Mouse (Mus musculus) lung, postnatal 25 days (tissue): ENCODE data around the gene Ckap2l.
A peak's percentile ranks its signal among the peaks of the same experiment; 100 is the strongest.

Experiments used
- DNase-seq: peaks from one replicate; pipeline ENCODE4 v3.0.0; 2022; ENCODE audit warnings: low spot score

Gene Ckap2l

DNA sequence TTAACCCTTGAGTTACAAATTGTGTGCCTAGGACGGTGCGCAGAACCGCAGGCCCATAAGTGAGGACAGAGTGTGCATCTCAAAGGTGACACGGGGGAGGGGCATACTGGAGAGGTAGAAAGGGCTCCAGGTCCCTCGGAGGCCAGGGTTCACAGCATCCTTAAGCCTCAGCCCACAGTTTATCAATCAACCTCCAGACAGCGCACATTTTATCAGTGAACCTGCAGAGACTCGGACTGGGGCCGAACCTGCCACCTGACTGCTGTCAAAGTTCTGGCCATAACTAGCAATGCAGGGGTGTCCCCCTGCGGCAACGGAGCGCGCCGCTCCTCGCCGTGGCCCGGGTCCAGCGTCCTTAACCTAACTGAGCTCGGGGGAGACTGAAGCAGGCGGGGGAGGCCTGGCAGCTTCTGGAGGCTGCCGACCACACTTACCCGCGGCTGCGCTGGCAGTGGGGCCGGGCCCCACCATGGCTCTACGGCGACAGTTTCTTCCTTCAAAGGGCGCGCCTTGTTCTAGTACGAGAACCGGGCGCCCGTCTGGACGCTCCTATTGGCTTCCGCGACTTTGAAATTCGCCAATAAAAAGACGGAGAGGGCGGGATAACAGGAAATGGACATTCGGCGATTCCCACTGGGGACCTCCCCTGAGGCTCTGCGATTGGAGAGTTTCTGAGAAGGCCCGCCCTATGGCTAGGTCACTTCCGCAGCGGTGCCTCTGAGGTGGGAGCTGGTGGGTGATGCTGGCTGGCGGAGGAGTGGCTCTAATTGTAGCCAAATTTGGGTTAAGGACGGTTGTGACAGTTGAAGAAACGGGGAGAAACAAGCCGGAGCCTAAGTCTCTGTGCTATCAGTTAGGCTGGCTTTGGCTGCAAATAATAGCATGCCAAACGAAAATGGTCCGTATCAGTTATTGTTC is at the start of gene Ckap2l:
Gene Ckap2l, minus strand, starts transcription at position 542 of the 918 bp plus-strand sequence.
- peak; percentile 99 for DNase-seq

DNA sequence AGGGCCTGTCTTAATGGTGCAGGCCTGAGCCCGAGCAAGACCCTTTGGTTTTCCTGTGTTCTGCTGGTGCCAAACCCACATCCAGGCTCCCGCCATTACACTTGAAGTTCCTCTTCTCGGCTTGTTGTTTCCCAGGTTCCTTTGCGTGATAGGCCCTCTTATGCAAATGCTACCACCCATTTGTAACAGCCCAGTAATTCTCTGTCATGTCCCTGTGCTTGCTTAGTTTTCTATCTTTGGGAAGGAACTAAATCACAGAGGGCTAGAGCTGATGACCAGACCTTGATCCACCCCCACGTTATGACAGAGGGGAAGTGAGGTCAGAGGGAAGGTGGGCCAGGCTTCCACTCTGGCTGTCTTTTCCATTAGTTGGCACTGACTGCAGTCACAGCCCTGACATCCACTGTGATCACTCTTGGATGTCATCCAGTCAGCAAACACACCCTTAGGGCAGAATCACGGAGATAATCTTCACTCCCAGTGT is 41.2 kb upstream of the Ckap2l start:
- DNase-seq = peak; percentile 60

DNA sequence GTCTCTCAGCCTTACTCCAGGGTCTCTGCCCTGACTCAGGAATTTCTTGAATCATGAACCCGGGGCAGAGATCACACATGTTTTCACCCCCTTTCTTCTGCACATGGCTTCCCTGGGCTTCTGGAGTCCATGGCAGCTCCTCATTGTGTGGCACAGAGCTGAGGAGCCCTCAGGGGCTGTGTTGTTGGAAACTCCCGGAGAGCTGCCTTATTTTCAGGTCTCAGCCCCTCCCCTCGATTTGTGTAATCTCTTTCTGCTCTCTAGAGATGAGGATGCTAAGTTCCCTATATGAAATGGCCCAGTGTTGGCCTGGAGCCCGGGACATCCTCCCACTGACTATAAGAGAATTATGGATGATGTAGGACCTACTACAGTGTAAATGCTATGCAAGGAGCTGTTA is 36.5 kb upstream of the Ckap2l start:
- DNase-seq = no peak

DNA sequence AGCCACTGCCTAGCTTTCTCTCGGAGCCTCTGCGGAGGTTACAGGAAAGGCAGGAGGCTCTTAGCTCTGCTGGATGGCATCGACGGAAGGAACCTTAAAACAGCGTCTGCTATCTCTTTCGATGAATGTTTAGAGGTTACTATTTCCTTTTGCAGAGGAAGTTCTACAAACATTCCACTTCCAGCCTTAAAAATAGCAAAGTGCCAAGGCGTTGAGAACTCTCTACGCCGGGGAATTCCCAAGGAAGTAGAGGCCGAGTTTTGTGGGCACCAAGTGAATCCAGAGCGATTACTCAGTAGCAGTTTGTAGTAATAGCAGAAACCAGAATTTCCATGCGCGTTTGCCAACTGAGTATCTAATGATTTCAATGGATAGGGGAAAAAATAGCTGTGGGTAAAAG is 33.5 kb upstream of the Ckap2l start:
- DNase-seq = peak; percentile 68

DNA sequence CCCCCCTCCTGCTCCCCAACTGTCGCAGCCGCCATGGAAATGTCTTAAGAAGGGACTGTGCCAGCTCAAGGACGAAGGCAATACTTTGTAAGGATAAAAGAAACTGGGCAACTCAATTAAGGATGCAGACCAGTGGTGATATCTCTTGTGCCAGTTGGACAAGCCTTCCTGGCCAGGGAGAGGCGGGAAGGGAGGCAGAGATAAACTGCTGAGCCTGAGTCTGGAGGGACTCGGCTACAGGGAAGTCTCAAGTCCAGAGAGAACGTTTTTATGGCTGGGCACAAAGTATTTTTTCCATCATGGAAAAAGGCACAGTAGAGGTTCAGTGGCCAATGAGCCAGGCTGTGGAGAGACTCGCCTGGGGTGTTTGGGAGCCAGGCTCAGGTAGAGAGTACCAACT is 33.0 kb upstream of the Ckap2l start:
- DNase-seq = no peak

DNA sequence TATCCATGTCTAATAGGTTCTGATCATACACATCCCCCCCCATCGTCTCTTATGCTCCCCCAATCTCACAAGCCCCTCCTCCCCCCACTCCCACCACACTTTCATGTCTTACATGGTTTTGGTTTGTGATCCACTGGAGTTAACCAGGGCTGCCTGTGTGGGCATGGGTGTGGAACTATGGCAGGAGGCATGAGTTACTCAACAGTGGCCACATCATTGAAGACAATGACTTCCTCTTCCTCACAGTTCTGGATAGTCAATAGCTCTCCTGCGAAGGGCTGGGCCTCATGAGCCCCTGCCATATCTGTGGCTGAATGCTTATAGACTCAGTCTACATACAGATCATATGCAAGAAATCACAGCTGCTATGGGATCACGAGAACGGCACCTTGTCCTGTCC is 31.2 kb upstream of the Ckap2l start:
- no peak for DNase-seq

DNA sequence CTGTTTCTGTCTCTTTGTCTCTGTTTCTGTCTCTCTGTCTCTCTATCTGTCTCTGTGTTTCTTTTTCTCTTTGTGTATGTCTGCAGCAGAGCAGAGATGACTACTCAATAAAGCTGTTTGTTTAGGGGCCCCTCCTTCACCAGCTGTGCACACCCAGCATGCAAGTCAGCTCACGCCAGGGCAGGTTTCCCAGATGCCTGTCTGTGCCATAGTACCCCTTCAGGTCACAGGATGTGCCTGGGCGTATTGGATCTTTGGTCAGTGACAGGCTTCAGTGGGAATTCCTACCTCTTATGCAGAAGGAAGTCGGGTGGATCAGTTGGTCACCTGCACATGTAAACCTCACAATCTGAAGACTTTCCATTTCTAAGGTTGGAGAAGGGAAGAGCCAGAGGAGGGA is 27.2 kb upstream of the Ckap2l start:
- no peak for DNase-seq

DNA sequence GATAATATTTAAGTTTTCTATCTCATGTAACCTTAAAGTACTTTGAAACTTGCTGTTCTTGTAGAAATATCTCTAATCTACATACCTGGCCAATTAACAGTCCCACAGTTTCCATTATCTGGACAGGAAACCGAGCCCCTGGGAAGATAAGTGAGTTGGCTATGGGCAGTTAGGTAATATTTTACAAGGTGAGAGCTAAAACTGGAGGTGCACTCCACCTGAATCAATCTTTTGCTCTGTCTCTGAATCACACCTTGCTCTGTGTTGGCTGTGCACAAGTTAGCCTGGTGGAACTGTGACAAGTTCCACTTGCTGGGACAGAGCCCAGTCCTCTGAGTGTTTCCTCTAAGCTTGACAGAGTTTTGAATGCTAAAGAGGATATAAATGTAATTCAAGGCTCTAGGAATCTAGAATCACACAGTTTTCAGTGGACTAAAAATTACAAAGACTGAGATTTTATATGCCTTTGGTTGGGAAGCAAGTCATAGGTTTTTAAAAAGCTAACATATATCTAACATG is 25.2 kb upstream of the Ckap2l start:
- no peak for DNase-seq

DNA sequence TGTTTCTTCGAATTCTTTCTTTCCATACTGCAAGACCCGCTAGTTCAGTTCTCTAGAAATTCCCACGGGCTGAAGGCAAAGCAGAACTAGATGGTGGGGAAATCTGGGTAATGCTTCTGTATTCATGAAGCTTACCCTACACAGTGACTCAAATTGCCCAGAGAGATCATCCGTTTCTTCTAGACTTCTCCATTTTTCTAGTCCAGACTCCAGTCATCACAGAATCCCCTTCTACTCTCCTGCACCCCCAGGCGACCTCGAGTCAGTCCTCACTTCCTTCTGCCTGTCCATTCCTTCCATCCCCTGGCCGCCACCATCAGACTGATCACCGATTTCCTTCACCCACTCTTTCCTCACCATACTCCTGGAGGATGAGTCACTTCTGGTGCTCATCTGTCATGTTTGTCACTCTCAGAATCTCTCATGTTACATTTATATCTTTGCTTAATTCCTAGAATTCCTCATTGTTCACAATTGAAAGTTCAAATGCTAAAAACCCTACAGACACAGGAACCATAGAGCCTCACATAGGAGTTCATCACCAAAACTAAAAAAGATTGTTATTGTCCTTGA is 23.1 kb upstream of the Ckap2l start:
- DNase-seq = no peak

DNA sequence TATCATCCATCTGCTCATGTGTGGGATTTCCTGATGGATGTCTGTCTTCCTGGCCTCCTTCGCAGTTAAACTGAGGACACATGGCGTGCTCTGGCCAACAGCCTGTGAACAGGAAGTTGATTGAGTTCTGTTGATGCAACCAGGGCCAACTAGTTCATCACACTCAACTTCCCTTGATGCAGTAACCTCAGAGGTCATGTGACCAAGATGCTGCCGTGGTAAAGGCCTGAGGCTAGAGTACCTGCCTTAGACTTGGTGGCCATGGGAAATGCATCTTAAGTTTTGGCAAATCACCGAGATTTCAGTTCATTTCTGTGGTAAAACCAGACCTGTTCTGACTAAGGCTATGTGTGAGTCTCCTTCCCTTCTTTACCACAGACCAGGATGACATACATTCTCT is 18.8 kb upstream of the Ckap2l start:
- peak; percentile 52 for DNase-seq

DNA sequence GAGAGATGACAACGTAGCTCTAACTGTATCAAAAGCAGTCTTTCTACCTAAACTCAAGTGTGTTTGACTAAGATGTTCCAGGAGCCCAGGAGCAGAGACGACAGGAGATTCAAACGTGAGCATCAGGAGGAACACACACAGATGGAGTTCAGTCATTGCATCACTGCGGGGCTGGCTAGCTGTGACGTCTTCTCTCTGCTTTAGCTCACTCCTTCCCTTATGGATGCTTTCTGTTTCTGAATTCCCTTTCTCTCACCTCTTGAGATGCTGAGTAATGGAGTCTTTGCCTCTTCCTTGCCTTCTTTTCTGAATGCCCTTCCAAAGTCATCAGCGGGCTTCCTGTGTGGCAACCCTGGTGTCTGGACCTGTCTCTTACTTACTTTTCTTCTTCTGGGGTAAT is 17.9 kb upstream of the Ckap2l start:
- no peak for DNase-seq

DNA sequence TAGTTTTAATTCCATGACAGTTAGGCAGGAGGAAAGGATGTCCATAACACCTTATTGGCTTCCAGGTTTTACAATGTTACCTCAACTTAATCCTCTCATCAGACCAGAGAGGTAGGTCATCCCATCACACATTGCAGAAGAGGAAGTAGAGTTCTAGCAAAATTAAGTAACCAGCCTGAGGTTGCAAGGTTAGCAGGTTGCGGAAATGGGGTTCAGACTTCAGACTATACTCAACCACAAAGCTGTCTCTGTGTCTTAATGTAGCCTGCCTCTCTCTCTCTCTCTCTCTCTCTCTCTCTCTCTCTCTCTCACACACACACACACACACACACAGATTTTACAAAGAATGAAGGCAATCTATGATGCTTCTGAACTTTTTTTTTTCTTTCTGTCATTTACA is 16.9 kb upstream of the Ckap2l start:
- no peak for DNase-seq

DNA sequence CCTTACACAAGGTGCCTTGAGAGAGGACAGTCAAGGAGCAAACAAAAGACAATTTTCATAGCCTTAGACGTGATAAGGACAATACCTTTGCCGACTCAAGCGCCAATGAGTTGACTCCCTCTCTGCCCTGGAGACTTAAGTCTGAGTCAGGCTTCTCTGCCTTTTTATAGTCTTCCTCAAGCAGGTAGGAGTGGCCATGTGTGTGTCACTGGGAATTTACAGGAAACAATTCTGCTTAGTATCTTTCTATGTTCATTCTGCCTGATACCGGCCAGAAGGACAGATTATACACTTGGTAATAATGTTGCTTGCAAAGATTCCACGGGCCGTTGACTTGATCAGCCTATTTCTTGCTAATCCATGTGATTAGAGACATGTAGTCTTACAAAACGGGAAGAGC is 12.8 kb upstream of the Ckap2l start, which contains the start of gene Il1a:
Gene Il1a, minus strand, starts transcription at position 137 of the 400 bp plus-strand sequence.
- no peak for DNase-seq

DNA sequence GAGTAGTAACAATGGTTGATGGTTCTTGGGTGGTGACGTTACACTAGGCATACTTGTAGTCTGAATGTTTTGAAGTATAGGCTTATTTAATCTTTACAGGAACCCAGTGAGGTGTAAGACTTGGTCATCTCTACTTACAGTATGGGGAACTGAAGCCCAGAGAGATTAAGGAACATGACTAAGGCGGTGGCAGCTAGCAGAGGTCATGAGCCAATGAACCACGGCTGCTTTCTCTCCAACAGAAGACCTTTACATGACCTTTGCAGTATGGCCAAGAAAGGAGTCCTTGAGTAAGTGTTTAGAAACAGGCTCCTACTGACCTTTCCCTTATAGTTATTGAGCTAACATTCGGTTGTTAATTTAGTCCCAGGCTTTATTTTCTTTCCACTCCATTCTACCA is 9.0 kb upstream of the Ckap2l start:
- DNase-seq = no peak

DNA sequence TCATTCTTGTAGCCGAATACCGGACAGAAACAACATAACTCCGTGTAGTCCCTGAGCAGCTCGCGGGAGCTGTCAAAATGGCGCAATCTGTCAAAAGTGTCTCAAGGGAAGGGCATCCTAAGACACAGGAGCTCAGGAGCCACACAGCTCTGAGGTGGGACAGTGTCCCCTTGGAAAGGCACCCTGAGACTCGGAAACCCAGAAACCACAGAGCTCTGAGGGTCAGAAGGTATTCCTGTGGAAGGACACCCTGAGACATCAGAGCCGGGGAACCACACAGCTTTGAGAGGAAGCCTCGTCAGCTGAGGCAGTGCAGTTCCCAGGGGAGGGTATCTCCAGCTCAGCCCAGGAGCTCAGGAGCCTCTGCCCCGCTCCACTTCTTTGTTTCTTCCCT is 574 bp upstream of the Ckap2l start:
- peak; percentile 21 for DNase-seq

DNA sequence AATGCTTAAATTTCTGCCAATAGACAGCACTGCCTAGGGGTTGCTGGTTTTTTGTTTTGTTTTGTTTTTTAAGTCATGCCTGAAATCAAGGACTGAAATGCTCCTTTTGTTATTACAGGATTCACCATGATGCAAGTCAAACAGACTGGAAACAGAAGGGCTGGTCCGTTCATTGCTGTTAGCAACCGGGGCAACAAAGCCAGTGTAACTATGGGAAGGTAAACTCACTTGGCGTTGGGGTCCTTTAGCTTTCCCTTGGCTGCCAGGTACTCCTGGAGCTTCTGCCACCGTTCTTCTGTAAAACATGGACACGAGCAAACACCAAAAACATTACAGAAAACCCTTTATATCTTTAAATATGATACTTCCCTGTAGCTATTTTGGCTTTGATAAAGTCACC is 926 bp downstream of the Ckap2l start:
- no peak for DNase-seq

DNA sequence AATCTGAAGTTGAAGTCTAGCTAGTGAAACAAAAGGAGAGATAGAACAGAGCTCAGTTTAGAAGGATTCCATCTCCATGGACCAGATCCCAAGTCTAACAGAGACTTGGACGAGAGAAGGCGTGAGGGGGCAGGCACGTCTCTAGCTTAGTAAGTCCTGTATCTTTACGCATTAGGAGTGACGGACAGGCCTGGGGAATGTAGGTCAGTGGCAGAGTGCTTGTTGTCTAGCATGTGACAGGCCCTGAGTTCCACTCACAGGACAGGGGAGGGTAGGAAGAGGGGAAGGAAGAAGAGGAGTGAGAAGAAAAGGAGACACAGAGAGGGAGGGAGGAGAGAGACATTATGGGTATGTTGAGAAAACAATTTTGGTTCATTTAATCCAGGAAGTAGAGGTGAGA is 1.9 kb downstream of the Ckap2l start:
- no peak for DNase-seq

DNA sequence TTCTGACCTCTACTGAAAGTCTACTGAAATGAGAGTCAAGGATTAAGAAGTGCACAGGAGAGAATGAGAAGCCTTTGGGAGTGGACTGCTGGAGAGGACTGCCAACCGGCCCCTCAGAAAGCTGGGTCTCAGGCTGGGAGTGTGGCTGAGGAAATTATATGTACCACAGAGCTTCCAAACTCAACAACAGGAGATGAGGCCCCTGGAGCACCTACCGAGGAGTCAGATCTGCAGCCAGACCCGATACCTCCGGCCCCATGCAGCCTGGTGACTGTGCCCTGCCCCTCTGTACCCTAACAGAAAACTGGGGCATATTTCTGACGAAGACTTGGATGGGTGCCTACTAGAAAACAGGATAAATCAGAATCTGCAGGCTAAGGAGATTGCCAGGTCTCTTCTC is 23.2 kb downstream of the Ckap2l start:
- no peak for DNase-seq

DNA sequence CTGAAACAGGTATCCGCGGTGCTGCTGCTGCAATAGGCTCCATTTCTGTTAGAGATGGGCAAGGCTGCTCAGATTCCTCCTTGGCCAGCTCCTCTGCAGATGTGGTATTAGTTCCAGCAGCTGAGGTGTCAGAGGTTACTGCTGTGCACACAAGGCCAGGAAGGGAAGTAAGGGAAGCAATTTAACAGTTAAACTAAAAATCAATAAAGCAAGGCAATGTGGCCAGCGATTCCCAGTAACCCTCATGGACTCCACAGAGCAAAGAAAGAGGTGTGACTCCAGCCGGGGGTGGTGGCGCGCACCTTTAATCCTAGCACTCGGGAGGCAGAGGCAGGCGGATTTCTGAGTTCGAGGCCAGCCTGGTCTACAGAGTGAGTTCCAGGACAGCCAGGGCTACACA is 26.4 kb downstream of the Ckap2l start:
- DNase-seq = no peak

DNA sequence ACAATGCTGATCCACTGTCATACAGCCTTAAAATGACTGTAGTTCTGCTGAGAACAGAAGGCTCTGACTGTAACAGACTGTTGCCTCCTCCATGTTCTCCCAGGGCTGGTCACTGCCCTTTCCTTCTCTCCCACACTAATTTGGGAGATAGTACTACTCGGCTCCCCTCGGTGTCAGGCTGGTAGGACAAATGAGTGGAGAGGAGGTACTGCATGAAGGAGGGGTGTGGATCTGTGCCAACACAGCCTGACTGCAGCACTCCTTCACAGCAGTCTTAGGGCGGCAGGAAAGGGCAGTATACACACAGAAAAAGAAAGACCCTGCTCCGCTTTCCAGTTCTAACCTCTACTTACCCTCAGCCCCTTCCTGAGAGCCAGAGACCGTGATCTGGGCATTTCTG is 27.0 kb downstream of the Ckap2l start:
- no peak for DNase-seq

DNA sequence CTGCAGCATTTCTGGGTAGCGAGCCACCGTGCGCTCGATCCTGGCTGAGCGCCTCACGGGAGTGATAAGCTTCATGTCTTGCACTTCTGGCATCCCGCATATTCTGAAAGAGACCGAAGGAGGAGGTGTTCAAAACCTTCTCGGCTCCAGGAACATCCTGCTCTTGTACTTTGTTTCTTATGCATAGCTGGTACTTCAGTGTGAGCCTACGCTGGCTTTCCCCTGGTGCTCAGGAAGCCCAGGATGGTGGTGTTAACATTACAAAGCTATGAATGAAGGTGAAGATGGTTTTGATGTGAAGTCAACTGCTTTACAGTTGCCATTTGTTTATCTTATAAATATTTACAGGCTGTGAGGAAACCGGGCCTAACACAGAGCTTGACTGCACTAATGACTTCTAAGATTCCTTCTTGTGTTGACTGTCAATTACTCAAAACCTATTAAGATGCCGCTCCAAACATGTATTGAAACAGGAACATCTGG is 27.8 kb downstream of the Ckap2l start:
- DNase-seq = no peak

DNA sequence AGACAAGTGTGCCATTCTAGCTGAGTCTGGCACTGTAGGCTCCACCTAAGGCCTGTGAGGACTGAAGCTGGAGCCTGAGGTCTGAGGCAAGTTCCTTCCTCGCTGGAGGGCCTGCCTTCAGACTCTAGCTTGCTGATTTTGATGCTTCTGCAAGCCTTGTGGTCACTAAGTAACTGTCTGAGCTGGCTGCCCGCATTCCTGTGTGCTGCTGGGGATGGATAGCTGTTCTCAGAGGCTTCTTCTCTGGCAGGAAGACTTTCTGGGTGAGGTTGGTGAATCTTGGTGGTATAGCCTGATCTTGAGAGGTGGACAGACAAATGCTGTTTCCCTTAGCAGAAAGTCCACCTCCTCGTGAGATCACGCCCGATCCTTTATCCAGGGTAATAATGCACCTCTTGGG is 29.3 kb downstream of the Ckap2l start:
- DNase-seq = no peak

DNA sequence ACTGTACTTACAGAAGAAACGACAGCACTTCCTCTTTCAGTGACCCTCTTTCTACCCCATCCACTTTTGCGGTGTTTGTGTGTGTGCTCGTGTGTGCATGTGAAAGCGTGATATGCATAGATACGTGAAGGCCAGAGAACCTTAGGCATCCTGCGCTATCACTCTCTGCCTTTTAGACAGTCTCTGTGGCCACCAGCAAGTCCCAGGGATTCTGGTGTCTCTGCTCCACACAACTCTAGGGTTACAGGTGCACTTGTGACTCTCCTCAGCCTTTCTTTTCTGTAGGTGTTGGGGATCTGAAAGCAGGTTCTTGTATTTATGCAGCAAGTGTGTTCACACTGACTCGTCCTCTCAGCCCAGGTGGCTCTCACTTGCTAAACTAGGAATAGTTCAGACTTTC is 31.7 kb downstream of the Ckap2l start:
- no peak for DNase-seq
